Mouse (Mus musculus) heart, adult 2 months (tissue): ENCODE data around the gene Ghrh.

Experiments
- CTCF ChIP-seq: fragments of 200-600 bp; IDR thresholded peaks from 2 replicates; pipeline ENCODE4 v1.8.1; 2022; ENCODE audit warnings: antibody characterized with exemption, mild to moderate bottlenecking, moderate library complexity
- EP300 ChIP-seq: fragments of 200-500 bp; IDR thresholded peaks from 2 replicates; pipeline ENCODE4 v1.6.1; 2011; ENCODE audit warnings: low read depth, low read length, control low read depth; ENCODE audit not compliant: insufficient read depth
- POLR2A ChIP-seq: fragments of 200-500 bp; IDR thresholded peaks from 2 replicates; pipeline ENCODE4 v1.6.1; 2011; ENCODE audit warnings: mild to moderate bottlenecking, low read depth, low read length, control low read depth; ENCODE audit not compliant: insufficient read depth

GRCm38 (mm10) chr2:157392331-157392730, 45.0 kb upstream of the Ghrh start:
- no peak for TF ChIP-seq CTCF
- no peak for TF ChIP-seq POLR2A
- no peak for TF ChIP-seq EP300
